Mouse (Mus musculus) small intestine, adult 2 months (tissue): Measurements from ENCODE around the gene Klk10. TPM values are rescaled to one million over a fixed set of nuclear protein-coding genes. Genes with fewer than 3 reads are reported as not detected.

ENCODE experiments used
- H3K27ac ChIP-seq: fragments of 200-500 bp; 2 replicates; pipeline ENCODE4 v1.5.1; 2012; ENCODE audit warnings: low read depth, low read length, control low read depth, inconsistent platforms; ENCODE audit not compliant: insufficient read depth
- H3K27me3 ChIP-seq: fragments of 200-500 bp; 2 replicates; pipeline ENCODE4 v1.6.1; 2012; ENCODE audit warnings: mild to moderate bottlenecking, moderate library complexity, low read length, inconsistent platforms; ENCODE audit not compliant: control insufficient read depth, insufficient read depth
- H3K36me3 ChIP-seq: fragments of 200-500 bp; 2 replicates; pipeline ENCODE4 v1.6.1; 2012; ENCODE audit warnings: mild to moderate bottlenecking, low read length, control low read depth, inconsistent platforms; ENCODE audit not compliant: control insufficient read depth, insufficient read depth
- H3K4me1 ChIP-seq: fragments of 200-500 bp; 2 replicates; pipeline ENCODE4 v1.6.1; 2012; ENCODE audit warnings: low read length, inconsistent platforms, mixed read lengths; ENCODE audit not compliant: control insufficient read depth, insufficient read depth, insufficient read length
- H3K4me3 ChIP-seq: fragments of 200-500 bp; 2 replicates; pipeline ENCODE4 v1.5.1; 2012; ENCODE audit warnings: low read depth, mild to moderate bottlenecking, control low read depth, inconsistent platforms, low read length, moderate library complexity
- CTCF ChIP-seq: fragments of 200-500 bp; IDR thresholded peaks from 2 replicates; pipeline ENCODE4 v1.5.1; 2012; ENCODE audit warnings: low read depth, mild to moderate bottlenecking, control low read depth, inconsistent platforms, low read length, moderate library complexity, mixed read lengths; ENCODE audit not compliant: insufficient replicate concordance, insufficient read length; ENCODE audit errors: extremely low read depth
- POLR2A ChIP-seq: fragments of 200-500 bp; IDR thresholded peaks from 2 replicates; pipeline ENCODE4 v1.6.1; 2012; ENCODE audit warnings: low read depth, mild to moderate bottlenecking, control low read depth, inconsistent platforms, low read length, moderate library complexity
- WGBS: fragments of 180-500 bp; shearing (Covaris S2); methylation state at CpG from one replicate; pipeline ENCODE4 v1.1.7; 2018; 5-methylcytosine and 5-hydroxymethylcytosine counted together
- polyA plus RNA-seq: library from polyadenylated mRNA; depleted of rRNA; stranded (reverse); fragments of >200 nt; gene quantifications from 2 replicates; pipeline ENCODE4 v1.2.3, GENCODE M21; 2012

The Klk10 gene
- polyA plus RNA-seq, 1 experiment: 0.19 TPM

DNA sequence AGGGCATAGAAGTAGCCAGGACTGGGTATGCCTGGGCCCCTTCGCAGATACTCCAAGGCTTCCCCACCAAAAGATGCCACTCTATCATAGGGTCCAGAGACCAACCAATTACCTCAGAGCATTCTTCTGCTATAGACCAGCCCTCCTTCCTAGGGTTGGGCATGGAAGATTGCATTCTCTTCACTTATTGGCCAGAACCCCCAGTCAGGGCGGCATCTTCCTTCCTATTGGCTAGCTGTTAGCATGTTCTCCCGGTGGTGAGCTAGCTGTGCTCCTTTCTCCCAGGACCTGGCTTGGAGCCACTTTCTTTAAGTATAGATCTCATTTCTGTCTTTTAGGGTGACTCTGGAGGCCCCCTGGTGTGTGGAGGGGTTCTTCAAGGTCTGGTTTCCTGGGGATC lies 7.9 kb upstream of the Klk10 start:
- no peak overlapping the region for H3K4me3 ChIP-seq
- H3K4me1 ChIP-seq: no peaks in the 10 kb centered on the region
- no peaks in the 10 kb centered on the region for H3K27me3 ChIP-seq
- WGBS: 70% methylated on average over 3 of the region's 3 CpGs
- H3K36me3 ChIP-seq: no peaks in the 10 kb centered on the region
- no peak for TF ChIP-seq CTCF
- TF ChIP-seq POLR2A: no peak
- H3K27ac ChIP-seq: no peak overlapping the region

GRCm38 (mm10) chr7:43774364-43774763 lies 6.5 kb upstream of the Klk10 start, which contains the start of gene Klk11:
TSS of gene Klk11 (plus strand) at chr7:43774604.
- Histone ChIP-seq H3K27ac (no peak within 1 kb of the TSS), H3K36me3 (no peaks in the 10 kb centered on the region), H3K4me1 (no peaks in the 10 kb centered on the region), H3K4me3 (no peak within 1 kb of the TSS), H3K27me3 (no peaks in the 10 kb centered on the region)
- TF ChIP-seq POLR2A (no peak), CTCF (no peak)
- WGBS: 77% methylated on average over 5 of the region's 5 CpGs

DNA sequence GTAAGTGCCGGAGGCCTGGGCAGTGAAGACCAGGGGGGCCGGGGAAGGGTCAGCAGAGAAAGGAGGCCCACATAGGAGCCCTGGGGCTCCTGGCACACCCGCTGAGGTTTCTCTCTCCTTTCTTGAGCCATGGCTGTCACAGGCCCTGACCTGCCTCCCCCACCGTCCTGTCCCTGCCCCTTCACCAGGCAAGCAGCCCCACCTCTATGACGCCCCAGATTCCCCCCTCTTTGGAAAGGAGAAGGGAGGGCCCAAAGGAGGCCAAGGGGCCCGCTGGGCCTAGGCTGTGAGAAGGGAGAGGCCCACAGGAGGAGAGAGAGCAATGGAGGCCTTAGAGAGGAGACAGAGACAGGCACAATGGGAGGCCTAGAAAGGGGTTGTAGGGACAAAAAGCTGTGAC lies 6.0 kb upstream of the Klk10 start:
- Histone ChIP-seq H3K4me1 (no peaks in the 10 kb centered on the region), H3K4me3 (no peak overlapping the region), H3K36me3 (no peaks in the 10 kb centered on the region), H3K27me3 (no peaks in the 10 kb centered on the region), H3K27ac (no peak overlapping the region)
- TF ChIP-seq CTCF: no peak
- TF ChIP-seq POLR2A: no peak
- 50% methylated on average over 6 of the region's 6 CpGs for WGBS

DNA sequence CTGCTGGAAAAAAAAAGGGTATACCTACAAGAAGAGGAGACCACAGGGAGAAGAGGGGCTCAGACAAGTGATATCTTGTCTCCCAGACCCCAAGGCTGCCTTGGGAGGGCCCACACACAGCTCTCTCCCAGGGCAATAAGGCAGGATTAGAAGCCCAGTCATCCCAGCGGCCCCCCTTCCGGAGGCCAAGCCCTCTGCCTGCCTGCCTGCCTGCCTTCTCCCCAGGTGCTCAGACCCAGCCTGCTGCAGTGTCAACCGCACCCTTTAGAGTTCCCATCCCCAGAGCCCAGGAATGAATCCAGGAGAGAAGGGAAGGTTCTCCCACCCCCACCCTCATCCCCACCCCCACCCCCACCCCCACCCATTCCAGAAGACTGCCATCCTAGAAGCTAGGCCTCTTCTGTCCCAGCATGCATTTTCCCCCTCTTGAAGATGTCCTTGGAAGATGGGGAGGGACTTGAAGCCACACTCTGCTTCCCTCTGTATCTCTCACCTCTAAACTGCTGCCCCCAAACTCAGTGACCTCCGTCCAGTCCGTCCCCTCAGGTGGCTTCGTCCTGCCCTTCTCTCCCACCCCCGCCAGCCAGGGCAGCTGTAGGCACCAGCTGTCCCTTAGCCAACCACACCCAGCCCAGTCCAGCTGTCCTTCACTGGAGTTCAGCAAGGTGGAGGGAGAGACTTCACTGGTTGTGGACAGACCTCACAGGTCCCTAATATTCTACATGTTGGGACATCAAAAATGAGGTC lies 5.4 kb upstream of the Klk10 start:
- WGBS: 49% methylated on average over 7 of the region's 7 CpGs
- Histone ChIP-seq H3K36me3 (no peaks in the 10 kb centered on the region), H3K27me3 (no peaks in the 10 kb centered on the region), H3K4me3 (no peak overlapping the region), H3K27ac (no peak overlapping the region), H3K4me1 (no peaks in the 10 kb centered on the region)
- TF ChIP-seq CTCF (no peak), POLR2A (no peak)

DNA sequence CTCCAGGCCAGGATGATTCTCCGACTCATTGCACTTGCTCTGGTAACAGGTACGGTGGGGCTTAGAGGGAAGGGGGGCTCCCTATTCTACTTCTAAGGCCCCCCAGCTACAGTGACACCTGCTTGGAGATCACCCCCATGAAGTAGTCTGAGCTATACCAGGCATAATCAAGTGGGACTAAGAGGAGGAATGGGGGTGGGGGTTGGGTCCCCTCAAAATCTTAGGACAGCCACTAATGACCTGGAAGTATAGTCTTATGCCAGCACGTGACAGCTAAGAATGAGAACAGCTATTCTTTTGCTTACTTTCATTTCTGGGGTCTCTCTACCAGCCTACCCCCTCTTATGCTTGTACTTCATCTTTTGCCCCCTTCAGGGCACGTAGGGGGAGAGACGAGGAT lies 4.3 kb upstream of the Klk10 start:
- 83% methylated on average over 5 of the region's 5 CpGs for WGBS
- Histone ChIP-seq H3K27ac (no peak overlapping the region), H3K36me3 (no peaks in the 10 kb centered on the region), H3K27me3 (no peaks in the 10 kb centered on the region), H3K4me3 (no peak overlapping the region), H3K4me1 (no peaks in the 10 kb centered on the region)
- TF ChIP-seq POLR2A (no peak), CTCF (no peak)

- H3K36me3 ChIP-seq: no peaks in the 10 kb centered on the region
- H3K27me3 ChIP-seq: no peaks in the 10 kb centered on the region
- H3K4me3 ChIP-seq: no peak overlapping the region
- TF ChIP-seq POLR2A: no peak
- TF ChIP-seq CTCF: no peak
- H3K4me1 ChIP-seq: no peaks in the 10 kb centered on the region
- WGBS: 88% methylated on average over 12 of the region's 12 CpGs
- no peak overlapping the region for H3K27ac ChIP-seq
Measured at GRCm38 (mm10) chr7:43777423-43777822, 3.4 kb upstream of the Klk10 start.

DNA sequence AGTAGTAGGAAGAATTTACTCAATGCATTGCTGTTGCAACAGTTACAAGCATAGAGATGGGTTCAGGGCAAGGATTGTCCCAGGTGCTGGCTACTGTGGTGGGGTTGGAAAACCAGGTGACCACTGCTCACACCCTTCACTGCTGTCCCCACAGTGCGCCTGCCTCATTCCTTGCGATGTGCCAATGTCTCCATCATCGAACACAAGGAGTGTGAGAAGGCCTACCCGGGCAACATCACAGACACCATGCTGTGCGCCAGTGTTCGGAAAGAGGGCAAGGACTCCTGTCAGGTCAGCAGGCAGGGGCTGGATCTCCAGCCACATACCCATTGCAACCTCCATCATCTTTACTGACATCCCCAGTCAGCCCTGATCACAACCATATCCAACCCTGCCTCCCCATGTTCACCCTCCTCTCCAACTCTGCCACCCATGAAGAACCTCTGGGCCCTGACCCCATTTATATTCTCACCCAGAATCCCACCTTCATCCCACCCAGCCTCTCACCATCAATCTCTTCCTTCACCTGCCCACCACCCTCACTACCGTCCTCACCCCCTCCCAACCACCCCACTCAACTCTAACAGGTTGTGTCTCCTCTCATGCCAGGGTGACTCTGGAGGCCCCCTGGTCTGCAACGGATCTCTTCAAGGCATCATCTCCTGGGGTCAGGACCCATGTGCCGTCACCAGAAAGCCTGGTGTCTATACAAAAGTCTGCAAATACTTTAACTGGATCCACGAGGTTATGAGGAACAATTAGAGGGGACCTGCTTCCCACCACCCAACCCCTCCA lies 2.5 kb upstream of the Klk10 start:
- H3K4me1 ChIP-seq: 0 out of 2 replicates have a peak, but pooled peaks cover 2% of the 10 kb centered on the region
- no peaks in the 10 kb centered on the region for H3K36me3 ChIP-seq
- H3K4me3 ChIP-seq: no peak overlapping the region
- 90% methylated on average over 10 of the region's 10 CpGs for WGBS
- H3K27me3 ChIP-seq: no peaks in the 10 kb centered on the region
- no peak for TF ChIP-seq CTCF
- no peak for TF ChIP-seq POLR2A
- H3K27ac ChIP-seq: no peak overlapping the region

GRCm38 (mm10) chr7:43780241-43780640 lies 594 bp upstream of the Klk10 start:
- TF ChIP-seq POLR2A: no peak
- TF ChIP-seq CTCF: no peak
- H3K4me1 ChIP-seq: 0 out of 2 replicates have a peak, but pooled peaks cover 2% of the 10 kb centered on the region
- no peak overlapping the region for H3K27ac ChIP-seq
- WGBS: 42% methylated on average over 6 of the region's 6 CpGs
- no peaks in the 10 kb centered on the region for H3K27me3 ChIP-seq
- H3K4me3 ChIP-seq: no peak overlapping the region
- no peaks in the 10 kb centered on the region for H3K36me3 ChIP-seq
